Mouse (Mus musculus) forebrain, embryonic 11.5 days (tissue): ENCODE data around the gene Dusp16. TPM values are rescaled to one million over a fixed set of nuclear protein-coding genes. Genes with fewer than 3 reads are reported as not detected.

ENCODE experiments used
- ATAC-seq: fragments of 200-750 bp; cut with Nextera tagmentation; replicated peaks from 2 replicates; pipeline ENCODE4 v1.8.0; 2017; ENCODE audit warnings: moderate TSS enrichment; ENCODE audit not compliant: low FRiP score
- DNase-seq: peaks from one replicate; pipeline ENCODE4 v3.0.0-alpha.2; 2017; ENCODE audit warnings: low spot score
- H3K27ac ChIP-seq: fragments of 300-500 bp; sonication (generic); 2 replicates; pipeline ENCODE4 v1.5.1; 2014; ENCODE audit warnings: low read depth, low read length
- H3K27me3 ChIP-seq: fragments of 300-500 bp; sonication (generic); 2 replicates; pipeline ENCODE4 v1.6.1; 2014; ENCODE audit warnings: mild to moderate bottlenecking, low read length, mixed read lengths; ENCODE audit not compliant: control insufficient read depth, insufficient read depth
- H3K36me3 ChIP-seq: fragments of 300-500 bp; sonication (generic); 2 replicates; pipeline ENCODE4 v1.6.1; 2014; ENCODE audit warnings: mild to moderate bottlenecking, low read length, moderate library complexity, mixed read lengths; ENCODE audit not compliant: control insufficient read depth, insufficient read depth
- H3K4me1 ChIP-seq: fragments of 300-500 bp; sonication (generic); replicated peaks from 2 replicates; pipeline ENCODE4 v1.6.1; 2014; ENCODE audit warnings: low read length, mixed read lengths; ENCODE audit not compliant: control insufficient read depth, insufficient read depth
- H3K4me2 ChIP-seq: fragments of 300-500 bp; sonication (generic); 2 replicates; pipeline ENCODE4 v1.6.1; 2014; ENCODE audit warnings: low read depth, mild to moderate bottlenecking, low read length, moderate library complexity, mixed read lengths; ENCODE audit not compliant: severe bottlenecking
- H3K4me3 ChIP-seq: fragments of 300-500 bp; sonication (generic); 2 replicates; pipeline ENCODE4 v1.5.1; 2014; ENCODE audit warnings: low read depth, low read length
- H3K9ac ChIP-seq: fragments of 300-500 bp; sonication (generic); 2 replicates; pipeline ENCODE4 v1.6.1; 2014; ENCODE audit warnings: low read length
- H3K9me3 ChIP-seq: fragments of 300-500 bp; sonication (generic); 2 replicates; pipeline ENCODE4 v1.6.1; 2016; ENCODE audit warnings: low read length, mixed read lengths; ENCODE audit not compliant: control insufficient read depth
- WGBS: fragments of 180-500 bp; shearing (Covaris S2); extraction: QIAGEN DNeasy Blood & Tissue Kit; methylation state at CpG from one replicate; pipeline ENCODE4 v1.1.7; 2014; 5-methylcytosine and 5-hydroxymethylcytosine counted together
- polyA plus RNA-seq: library from polyadenylated mRNA; unstranded; fragments of >200 nt; fragmentation: Nextera tagmentation; extraction: Ambion mirVana; gene quantifications from 2 replicates; pipeline ENCODE4 v1.2.1, GENCODE M21; 2014

Gene Dusp16
- polyA plus RNA-seq, 1 experiment from 2014 or later = 28.3 TPM

DNA sequence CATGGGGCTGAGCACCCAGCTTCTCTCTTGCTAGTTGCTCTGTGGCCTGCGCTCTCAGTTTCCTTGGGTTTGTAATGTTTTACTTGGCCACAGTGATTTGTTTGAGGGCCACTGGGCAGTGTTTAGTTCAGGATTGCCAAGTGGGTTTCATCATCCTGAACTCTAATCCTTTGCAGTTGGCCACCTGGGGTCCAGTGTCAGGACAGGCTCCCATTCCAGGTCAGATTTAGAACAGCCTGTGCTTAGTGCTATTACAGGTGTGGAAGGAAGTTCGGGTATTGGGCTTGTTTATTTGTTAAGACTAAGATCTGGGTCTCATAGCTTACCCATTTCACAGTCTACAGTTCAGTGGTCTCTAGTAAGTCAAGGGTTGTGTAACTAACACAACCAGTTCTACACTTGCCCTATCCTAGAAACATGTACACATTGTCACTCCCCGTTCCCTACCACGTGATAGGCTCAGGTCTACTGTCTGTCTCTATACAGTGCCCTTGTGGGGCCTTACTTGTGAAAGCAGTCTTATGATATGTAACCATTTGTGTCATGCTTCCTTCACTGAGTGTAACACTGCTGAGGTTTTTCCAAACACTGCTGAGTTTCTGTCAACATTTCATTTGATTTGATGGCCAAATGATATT is 89.3 kb downstream of the Dusp16 start:
- Histone ChIP-seq H3K4me3 (no peak overlapping the region), H3K27ac (no peak overlapping the region), H3K27me3 (no peaks in the 10 kb centered on the region), H3K9me3 (no peaks in the 10 kb centered on the region), H3K4me2 (no peak overlapping the region), H3K36me3 (no peaks in the 10 kb centered on the region), H3K4me1 (no peaks in the 10 kb centered on the region; the same call in 1 of the 2 replicates), H3K9ac (no peak overlapping the region)
- DNase-seq (no peak), ATAC-seq (no peak)
- 89% methylated on average over 4 of the region's 4 CpGs for WGBS

DNA sequence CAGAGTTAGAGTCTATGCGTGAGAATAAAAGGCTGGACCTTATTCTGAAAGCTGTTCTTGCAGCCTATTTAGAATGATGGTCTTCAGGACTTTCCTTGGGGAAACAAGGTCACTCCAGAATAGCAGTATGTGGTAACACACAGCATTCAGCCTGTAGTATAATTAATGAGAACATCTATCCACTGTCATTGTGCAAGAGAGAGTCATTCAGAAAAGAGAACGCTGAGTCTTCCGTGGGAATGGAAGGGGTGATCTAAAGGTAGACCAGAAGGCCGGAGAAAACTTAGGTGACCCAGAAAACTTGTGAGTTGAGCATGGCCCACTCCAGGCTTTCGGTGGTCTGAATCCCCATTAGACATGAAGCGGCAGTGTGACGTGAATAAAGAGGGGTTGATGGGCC is 90.2 kb downstream of the Dusp16 start:
- no peaks in the 10 kb centered on the region for H3K9me3 ChIP-seq
- no peak overlapping the region for H3K27ac ChIP-seq
- no peak overlapping the region for H3K4me2 ChIP-seq
- WGBS = 94% methylated on average over 7 of the region's 7 CpGs
- no peaks in the 10 kb centered on the region for H3K36me3 ChIP-seq
- DNase-seq (no peak), ATAC-seq (no peak)
- H3K4me3 ChIP-seq = no peak overlapping the region
- no peaks in the 10 kb centered on the region; the same call in 1 of the 2 replicates for H3K4me1 ChIP-seq
- no peak overlapping the region for H3K9ac ChIP-seq
- no peaks in the 10 kb centered on the region for H3K27me3 ChIP-seq

DNA sequence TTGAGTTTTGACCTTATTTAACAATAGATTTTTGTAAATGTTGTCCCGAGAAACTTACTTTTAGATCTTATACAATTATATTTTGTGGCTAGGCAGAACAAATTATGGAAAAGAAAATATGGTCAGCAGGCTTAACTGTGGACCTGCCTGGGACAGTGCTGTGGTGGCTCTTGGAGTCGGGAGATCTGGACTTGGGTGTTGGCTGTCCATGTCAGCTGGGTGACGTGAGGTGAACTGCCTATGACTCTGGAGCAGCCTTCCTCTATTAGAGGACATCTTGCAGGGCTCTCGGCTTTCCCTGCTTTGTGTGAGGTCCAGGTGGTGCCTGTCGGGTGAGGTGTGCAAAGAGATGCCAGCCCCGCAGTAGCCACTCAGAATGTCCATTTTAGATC is 91.2 kb downstream of the Dusp16 start:
- H3K4me3 ChIP-seq = no peak overlapping the region
- no peaks in the 10 kb centered on the region; the same call in 1 of the 2 replicates for H3K4me1 ChIP-seq
- DNase-seq (no peak), ATAC-seq (no peak)
- 91% methylated on average over 6 of the region's 6 CpGs for WGBS
- no peak overlapping the region for H3K27ac ChIP-seq
- no peaks in the 10 kb centered on the region for H3K9me3 ChIP-seq
- no peak overlapping the region for H3K4me2 ChIP-seq
- no peaks in the 10 kb centered on the region for H3K36me3 ChIP-seq
- H3K27me3 ChIP-seq = no peaks in the 10 kb centered on the region
- no peak overlapping the region for H3K9ac ChIP-seq

DNA sequence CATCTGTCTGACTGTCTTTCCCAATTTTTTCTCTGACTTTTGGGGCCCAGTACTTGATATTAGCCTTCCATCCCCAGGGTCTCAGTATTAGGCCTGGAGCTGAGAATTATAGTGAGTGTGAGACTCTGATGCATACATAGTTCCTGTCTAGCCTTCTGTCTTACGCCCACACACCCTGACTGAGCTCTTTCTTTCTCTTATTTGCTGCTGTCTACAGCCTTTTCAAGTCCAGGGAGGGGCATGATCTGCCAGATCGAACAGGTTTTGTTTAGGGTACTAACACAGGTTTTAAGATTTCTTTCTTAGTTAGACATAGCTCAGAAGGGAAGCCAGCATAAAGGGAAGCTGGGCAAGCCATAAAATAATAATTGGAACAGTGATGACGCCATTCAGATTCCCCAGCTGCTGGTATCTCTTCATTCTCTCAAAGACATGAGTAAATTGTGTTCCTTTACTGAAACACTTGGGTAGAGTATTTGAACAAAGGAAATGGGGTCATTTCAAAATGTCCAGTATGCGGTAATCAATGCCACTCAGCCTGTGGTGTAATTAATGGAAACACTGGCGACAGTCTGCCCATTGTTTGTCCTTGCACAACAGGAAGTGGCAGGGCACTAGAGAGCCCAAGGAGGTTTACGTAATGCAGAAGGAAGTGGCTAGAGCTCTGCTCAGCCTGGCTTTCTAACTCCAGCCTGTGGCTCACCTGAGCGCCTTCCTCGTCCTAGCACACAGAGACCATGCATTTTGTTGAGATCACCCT is 91.8 kb downstream of the Dusp16 start:
- H3K36me3 ChIP-seq = no peaks in the 10 kb centered on the region
- DNase-seq = no peak
- no peaks in the 10 kb centered on the region for H3K9me3 ChIP-seq
- WGBS = 63% methylated on average over 8 of the region's 8 CpGs
- ATAC-seq = no peak
- H3K4me1 ChIP-seq = no peaks in the 10 kb centered on the region; the same call in 1 of the 2 replicates
- H3K4me2 ChIP-seq = no peak overlapping the region
- H3K27me3 ChIP-seq = no peaks in the 10 kb centered on the region
- H3K4me3 ChIP-seq = no peak overlapping the region
- no peak overlapping the region for H3K9ac ChIP-seq
- no peak overlapping the region; the same call in 1 of the 2 replicates for H3K27ac ChIP-seq

DNA sequence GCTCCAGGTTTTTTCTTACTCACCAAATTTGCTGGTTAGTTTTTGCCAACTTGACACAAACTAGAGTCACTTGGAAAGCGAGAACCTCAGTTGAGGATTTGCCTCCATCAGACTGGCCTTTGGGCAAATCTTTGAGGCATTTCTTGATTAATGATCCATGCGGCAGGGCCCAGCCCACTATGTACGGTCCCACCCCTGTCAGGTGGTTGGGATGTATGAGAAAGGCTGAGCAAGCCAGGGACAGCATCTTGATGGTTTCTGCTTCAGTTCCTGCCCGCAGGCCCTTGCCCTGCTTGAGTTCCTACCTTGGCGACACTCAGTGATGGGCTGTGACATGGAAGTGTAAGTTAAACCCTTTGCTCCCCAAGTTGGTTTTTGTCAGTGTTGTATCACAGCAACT is 94.2 kb downstream of the Dusp16 start:
- H3K27ac ChIP-seq = no peak overlapping the region
- 93% methylated on average over 5 of the region's 5 CpGs for WGBS
- ATAC-seq = no peak
- no peaks in the 10 kb centered on the region for H3K27me3 ChIP-seq
- no peaks in the 10 kb centered on the region for H3K9me3 ChIP-seq
- H3K4me1 ChIP-seq = no peaks in the 10 kb centered on the region; the same call in 1 of the 2 replicates
- no peak for DNase-seq
- no peak overlapping the region for H3K4me3 ChIP-seq
- no peaks in the 10 kb centered on the region for H3K36me3 ChIP-seq
- H3K4me2 ChIP-seq = no peak overlapping the region
- no peak overlapping the region for H3K9ac ChIP-seq

DNA sequence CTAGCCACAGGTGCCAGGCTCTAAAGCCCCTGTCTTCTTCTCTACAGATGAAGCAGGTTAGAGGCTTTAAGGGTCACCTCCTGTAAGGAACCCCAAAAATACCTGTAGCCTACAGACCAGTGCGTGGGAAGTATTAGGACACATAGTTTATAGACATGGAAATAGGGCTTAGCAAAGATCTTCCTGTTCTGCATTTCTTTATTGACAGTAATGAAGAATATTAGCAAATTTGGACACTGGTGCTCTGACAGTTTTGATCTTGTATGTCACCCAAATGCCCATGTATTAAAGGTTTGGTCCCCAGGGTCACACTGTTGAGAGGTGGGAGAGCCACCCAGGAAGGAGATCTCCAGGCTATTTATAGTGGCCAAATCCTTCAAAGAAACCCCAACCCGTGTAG is 95.9 kb downstream of the Dusp16 start:
- Histone ChIP-seq H3K27me3 (no peaks in the 10 kb centered on the region), H3K4me2 (no peak overlapping the region), H3K4me1 (no peaks in the 10 kb centered on the region; the same call in 1 of the 2 replicates), H3K9me3 (no peaks in the 10 kb centered on the region), H3K9ac (no peak overlapping the region), H3K36me3 (no peaks in the 10 kb centered on the region), H3K4me3 (no peak overlapping the region), H3K27ac (no peak overlapping the region)
- 81% methylated on average over 2 of the region's 2 CpGs for WGBS
- DNase-seq (no peak), ATAC-seq (no peak)

DNA sequence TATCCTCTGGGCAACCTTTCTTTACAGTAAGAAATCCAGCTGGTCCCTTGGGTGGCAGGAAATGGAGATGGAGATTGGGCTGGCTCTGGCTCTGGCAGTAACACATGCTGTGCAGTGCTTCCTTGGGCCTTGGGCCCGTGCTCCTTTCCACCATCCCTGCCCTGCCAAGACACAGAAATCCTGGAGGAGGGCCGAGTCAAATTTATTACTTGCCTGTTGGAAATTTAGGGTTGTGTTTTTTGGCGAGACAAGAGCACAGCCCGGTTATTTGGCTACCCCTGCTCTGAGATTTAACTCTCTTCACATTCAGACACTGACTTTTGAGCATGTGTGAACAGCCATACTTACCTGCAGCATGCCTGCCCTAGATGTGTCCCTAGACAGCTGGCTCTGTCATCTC is 96.3 kb downstream of the Dusp16 start:
- 77% methylated on average over 4 of the region's 4 CpGs for WGBS
- no peak for DNase-seq
- no peak overlapping the region for H3K4me2 ChIP-seq
- H3K4me1 ChIP-seq = no peaks in the 10 kb centered on the region; the same call in 1 of the 2 replicates
- no peaks in the 10 kb centered on the region for H3K9me3 ChIP-seq
- H3K9ac ChIP-seq = no peak overlapping the region
- ATAC-seq = no peak
- H3K27me3 ChIP-seq = no peaks in the 10 kb centered on the region
- H3K4me3 ChIP-seq = no peak overlapping the region
- H3K36me3 ChIP-seq = no peaks in the 10 kb centered on the region
- no peak overlapping the region for H3K27ac ChIP-seq

DNA sequence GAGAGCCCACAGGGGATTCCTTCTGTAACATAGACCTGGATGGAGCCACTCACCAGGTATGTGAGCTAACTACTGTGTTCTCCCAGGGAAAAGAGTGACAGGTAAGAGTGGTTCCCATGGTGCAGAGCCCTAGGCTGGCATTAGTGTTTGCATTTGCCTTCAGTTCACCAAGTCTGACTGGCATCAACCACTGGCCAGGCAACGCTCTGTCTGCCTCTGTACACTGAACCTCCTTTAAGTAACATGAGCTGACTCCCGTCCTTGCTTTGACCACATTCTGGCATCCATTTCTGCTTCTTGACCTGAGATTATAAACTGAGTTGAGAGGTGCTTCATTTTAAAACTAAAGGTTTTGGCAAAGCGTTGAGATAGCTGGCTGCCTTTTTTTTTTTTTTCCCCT is 96.8 kb downstream of the Dusp16 start:
- no peak overlapping the region for H3K9ac ChIP-seq
- H3K36me3 ChIP-seq = no peaks in the 10 kb centered on the region
- ATAC-seq (no peak), DNase-seq (no peak)
- 89% methylated on average over 3 of the region's 3 CpGs for WGBS
- no peaks in the 10 kb centered on the region for H3K27me3 ChIP-seq
- H3K4me1 ChIP-seq = no peaks in the 10 kb centered on the region
- no peak overlapping the region for H3K4me3 ChIP-seq
- no peaks in the 10 kb centered on the region for H3K9me3 ChIP-seq
- H3K4me2 ChIP-seq = no peak overlapping the region
- no peak overlapping the region for H3K27ac ChIP-seq

DNA sequence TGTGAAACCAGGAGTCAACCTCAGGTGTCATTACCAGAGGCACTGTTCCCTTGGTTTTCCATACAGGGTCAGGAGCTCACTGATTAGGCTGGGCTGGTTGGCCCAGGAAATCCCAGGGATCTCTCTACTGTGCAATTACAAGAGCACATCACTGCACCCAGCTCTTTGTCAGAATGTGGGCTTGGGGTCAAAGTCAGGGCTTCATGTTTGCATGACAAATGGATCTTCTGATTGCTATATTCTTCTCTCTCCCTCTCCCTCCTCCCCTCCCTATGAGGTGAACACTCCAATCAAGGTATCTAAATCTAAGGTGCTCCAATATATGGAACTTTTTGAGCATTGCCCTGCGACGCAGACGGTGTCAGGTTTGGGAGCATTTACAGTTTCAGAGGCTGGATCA is 97.4 kb downstream of the Dusp16 start:
- Histone ChIP-seq H3K27ac (no peak overlapping the region), H3K4me1 (no peaks in the 10 kb centered on the region), H3K9ac (no peak overlapping the region), H3K9me3 (no peaks in the 10 kb centered on the region), H3K27me3 (no peaks in the 10 kb centered on the region), H3K4me2 (no peak overlapping the region), H3K36me3 (no peaks in the 10 kb centered on the region), H3K4me3 (no peak overlapping the region)
- no peak for ATAC-seq
- 96% methylated on average over 3 of the region's 3 CpGs for WGBS
- no peak for DNase-seq
